Mouse (Mus musculus) adrenal gland (tissue): ENCODE data around the gene Arrdc2.

Experiments
- intact Hi-C: fragments of 180-260 bp; cut with DNase I; formaldehyde crosslinking; loops from one replicate; pipeline ENCODE4 v1.15.1; 2025
- long read RNA-seq, 2 experiments: library from polyadenylated mRNA; unstranded; transcript quantifications; one replicate each; pipeline ENCODE4 v2.0.0; 2020; ENCODE audit warnings: borderline replicate concordance in 1 of 2; ENCODE audit not compliant: insufficient replicate concordance in 1 of 2

Arrdc2 gene
- long read RNA-seq, experiment 1, partial matches to known transcripts: 0 of 4 reads
- long read RNA-seq, experiment 1, other reads (novel, unspliced or antisense): 1 of 4 reads
- long read RNA-seq, experiment 2, partial matches to known transcripts: 0 of 5 reads
- long read RNA-seq, experiment 2, other reads (novel, unspliced or antisense): 1 of 5 reads

DNA sequence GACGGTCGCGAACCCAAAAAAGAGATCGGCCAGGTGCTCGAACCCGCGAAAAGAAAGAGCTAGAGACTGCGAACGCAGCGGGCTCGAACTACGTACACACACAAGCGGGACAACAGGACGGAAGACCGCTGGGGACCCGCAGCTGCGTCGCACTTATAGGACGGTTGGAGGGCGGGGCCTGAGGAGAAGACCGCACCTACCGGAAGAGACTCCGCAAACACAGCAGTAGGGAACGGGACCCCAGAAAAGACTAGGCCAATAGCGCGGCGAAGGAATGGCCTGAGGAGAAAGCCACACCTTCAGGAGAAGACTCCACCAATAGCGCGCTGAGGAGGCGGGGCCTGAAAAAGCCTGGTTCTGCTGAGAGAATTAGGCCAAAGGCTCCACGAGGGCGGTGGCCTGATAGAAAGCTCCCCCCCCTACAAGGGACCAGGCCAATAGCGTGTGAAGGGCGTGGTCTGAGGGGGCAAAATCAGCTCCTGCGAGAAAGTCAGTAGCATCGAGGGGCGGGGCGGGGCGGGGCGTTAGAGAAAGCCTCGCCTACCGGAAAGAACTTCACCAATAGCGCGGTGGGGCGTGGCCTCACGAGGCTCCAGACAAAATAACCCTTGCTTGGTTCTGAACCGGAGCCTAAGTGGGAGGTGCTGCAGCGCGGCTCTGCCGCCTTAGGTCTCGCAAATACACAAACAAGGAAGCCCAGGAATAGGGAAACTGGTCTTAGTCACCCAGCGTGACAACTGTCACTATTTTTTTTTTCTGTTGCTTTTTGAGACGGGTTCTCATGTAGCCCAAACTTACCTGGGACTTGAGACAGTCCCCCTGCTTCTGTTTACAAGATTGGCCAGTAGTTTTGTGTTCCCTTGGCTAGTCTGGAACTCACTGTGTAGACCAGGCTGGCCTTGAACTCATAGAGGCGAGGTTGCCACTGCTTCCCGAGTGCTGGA is at the start of gene Arrdc2:
TSS of gene Arrdc2 (minus strand) at position 313 of the 944 bp plus-strand sequence.
- intact Hi-C loops: loop anchor here (2.0 to 5.0 kb wide), 2 partner anchors 19 to 117 kb away; partner anchors contain the start of gene Pde4c

DNA sequence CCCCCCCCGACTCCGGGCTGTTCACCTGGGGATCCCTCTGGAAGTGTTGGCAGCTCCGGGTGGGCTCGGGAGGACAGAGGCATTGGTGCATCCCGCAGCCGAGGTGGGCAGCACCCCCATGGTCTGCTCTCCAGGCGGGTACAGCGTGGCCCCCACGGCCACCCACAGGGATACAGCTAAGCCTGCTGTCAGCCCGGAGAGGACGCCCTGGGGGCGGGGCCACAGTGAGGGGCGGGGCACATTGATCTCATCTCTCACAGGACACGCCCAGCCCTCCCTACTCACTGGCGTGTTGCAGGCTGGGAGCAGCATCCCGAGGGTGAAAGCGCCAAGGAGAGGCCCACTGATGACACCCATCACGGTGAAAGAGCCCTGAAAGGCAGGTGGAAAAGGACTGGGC is 48.1 kb upstream of the Arrdc2 start:
- intact Hi-C loops: no loop called here

GRCm38 (mm10) chr8:70885612-70886011 is 46.1 kb upstream of the Arrdc2 start:
- intact Hi-C loops: no loop called here

DNA sequence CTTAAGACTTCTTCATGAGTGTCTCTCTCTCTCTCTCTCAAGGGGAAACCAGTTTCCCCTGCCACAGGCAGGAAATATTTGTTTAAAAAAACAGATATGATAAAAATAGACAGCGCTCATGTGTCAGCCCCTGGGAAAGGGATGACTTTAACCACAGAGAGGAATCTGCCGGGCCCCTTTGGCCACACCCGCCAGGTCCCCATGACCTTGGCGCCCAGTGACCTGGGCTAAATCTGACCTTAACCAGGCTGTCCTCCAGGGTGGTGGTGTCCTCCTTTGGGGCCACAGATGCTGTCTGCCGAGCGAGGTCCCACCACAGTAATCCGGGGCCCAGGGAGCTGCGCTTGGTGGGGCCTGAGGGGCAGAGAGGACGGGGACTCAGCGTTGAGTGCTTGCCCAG is 45.2 kb upstream of the Arrdc2 start:
- intact Hi-C loops: no loop called here

DNA sequence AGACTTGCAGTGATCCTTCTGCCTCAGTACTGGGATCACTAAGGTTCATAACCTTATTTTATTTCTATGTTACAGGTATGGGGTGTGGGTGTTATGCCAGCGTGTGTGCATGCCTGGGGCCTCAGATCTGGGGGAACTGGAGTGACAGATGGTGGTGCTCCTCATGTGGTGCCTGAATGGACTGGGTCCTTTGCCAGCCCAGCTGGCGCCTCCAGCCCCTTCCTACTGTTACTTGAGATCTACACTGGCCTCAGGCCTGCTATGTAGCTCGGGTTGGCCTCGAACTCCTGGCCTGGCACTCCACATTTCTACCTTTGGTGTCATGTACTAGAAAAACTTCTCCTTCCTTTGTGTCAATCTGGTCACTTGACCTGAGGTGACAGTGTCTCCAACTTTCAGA is 44.7 kb upstream of the Arrdc2 start:
- intact Hi-C loops: no loop called here

GRCm38 (mm10) chr8:70880546-70880945 is 41.0 kb upstream of the Arrdc2 start:
- intact Hi-C loops: no loop called here

- intact Hi-C loops: no loop called here
Observed at GRCm38 (mm10) chr8:70880126-70880525, 40.6 kb upstream of the Arrdc2 start.

- intact Hi-C loops: no loop called here
Observed at GRCm38 (mm10) chr8:70879500-70879899, 40.0 kb upstream of the Arrdc2 start.

DNA sequence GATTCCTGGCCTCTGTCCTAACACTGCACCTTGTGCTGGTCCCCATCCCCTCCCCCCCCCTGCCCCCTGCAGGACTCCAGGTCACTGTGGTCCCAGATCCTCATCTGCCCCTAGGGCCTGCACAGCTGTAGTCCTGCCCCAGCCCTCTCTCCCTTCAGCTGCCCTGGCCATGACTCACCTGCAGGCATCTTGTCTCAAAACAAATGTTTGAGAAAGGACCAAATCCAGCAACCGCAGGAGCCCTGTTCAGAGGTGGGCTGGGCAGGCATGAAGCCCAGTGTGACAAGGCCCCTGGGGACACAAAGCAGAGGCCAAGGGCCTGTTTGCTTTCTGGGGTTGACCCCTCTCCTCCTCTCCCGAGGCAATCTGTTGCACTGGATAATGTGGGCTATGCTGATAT is 38.7 kb upstream of the Arrdc2 start:
- intact Hi-C loops: no loop called here

DNA sequence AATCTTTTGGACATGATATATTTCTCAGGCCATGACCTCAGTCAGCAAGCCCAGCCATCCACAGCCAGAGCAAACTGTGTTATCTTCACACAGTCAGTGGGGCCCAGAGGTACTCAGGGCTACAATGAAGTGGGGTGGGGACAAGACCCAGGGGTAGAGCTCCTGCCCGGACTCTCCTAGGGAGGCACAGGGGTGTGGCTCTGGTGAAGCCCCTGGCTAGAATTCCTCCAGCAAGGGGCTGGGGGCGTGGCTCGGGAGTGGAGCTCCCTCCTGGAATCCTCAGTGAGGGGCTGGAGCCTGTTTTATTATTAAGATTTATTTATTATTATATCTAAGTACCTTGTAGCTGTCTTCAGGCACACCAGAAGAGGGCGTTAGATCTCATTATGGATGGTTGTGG is 36.9 kb upstream of the Arrdc2 start:
- intact Hi-C loops: no loop called here

DNA sequence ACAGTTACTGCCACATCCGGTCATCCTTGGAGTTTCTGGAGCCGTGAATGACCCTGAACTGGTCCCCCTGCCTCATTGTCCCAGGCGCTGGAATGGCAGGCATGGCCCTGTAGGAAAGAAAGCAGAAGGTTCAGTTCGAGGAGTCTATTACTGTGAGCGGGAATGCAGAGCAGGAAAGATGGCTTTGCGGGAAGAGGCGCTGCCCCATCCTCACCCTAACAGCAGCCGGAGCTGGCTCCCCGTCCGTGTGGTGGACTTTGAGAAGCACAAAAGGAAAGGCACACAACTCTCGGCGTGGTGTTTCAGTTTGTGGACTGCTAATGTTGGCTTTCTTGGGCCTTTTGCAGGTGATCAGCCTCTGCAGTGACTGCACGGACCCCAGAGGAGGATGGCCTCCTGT is 34.9 kb upstream of the Arrdc2 start:
- intact Hi-C loops: loop anchor here (2.0 kb wide), 1 partner anchor 18 kb away; the partner anchor contains the start of gene Slc5a5

GRCm38 (mm10) chr8:70873364-70873985 is 34.0 kb upstream of the Arrdc2 start, which contains the start of gene Ccdc124:
Gene Ccdc124 (minus strand): TSS chr8:70873935.
- intact Hi-C loops: no loop called here

DNA sequence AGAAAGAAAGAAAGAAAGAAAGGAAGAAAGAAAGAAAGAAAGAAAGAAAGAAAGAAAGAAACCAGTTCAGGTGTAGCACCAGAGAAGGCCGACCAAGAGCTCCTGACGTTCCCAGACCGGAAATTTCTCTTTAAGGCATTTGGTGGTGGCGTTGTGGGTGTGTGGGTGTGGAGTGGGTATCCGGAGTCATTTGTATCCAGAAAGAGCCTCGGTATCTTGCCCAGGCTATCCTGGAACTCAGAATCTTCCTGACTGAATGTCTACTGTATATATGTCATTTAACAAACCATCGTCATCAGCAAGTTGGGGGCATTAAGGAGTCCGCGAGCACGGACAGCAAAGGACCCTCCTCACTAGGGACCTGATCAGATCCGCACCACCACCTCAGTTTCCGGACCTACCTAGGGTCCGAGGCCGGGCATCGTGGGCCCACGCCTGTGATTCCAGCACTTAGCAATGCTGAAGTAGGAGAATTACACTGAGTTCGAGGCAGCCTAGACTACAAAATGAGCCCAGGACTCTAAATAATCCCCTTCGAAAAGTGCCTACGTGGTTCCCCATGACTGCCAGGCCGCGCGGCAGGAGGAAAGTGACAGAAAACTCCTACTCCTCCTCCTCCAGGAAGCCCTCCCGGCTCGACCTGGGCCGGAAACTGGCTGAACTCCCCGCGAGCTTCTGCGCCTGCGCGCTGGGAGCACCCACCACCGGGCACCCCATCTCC is 33.3 kb upstream of the Arrdc2 start:
- intact Hi-C loops: no loop called here

- intact Hi-C loops: no loop called here
Observed at GRCm38 (mm10) chr8:70871195-70871807, 31.8 kb upstream of the Arrdc2 start.

DNA sequence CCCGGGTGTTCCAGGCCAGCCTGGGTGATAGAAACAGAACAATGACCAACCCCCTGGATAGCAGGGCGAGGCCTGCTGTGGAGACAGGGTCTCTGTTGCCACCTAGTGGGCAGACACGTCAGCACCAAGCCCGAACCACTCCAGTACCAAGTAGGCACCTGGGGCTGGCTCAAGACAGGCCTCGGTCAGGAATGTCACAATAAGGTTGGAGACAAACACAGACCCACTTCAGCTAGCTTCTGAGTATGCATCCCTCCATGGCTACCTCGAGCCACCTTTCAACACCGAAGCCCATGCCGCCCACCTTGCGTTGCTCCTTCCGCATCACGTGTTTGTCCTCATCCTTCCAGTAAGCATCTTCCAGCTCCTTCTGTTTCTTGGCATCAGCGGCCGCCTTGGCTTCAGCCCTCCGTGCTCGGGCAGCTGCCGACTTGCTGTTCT is 30.1 kb upstream of the Arrdc2 start:
- intact Hi-C loops: loop anchor here (1.0 kb wide), 1 partner anchor 25 kb away; no protein-coding TSS in a partner anchor

GRCm38 (mm10) chr8:70869199-70869571 is 29.7 kb upstream of the Arrdc2 start:
- intact Hi-C loops: loop anchor here (1.0 kb wide), 1 partner anchor 25 kb away; no protein-coding TSS in a partner anchor

DNA sequence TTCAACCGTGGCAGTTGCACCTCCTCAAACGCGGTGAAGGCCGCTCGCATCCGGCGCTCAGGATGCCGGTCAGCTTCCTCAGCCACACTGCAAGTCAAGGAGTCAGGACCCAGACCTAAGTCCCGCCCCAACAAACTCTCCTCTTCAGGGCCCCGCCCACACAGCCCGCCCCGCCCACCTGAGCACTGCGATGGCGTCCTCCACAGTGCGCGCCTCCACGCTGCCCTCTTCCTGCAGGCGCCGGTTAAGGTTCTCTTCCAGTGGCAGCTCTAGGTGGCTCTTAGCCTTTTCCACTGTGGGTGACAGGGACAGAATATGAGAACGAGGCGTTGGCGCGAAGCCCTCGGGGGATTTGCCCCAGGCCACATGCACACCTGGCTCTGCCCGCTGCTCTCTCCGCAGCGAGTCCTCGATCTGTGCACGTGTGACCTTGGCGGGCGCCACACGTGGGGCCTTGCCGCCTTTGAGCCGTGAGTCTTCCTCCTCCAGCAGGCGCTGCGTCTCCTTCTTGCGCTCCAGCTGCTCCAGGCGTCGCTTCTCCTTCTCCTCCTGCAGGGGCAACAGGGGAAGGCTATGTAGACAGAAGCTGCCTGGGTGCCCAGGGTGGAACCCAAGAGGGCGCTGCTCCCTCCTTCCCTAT is 29.2 kb upstream of the Arrdc2 start:
- intact Hi-C loops: loop anchor here (1.0 kb wide), 1 partner anchor 24 kb away; no protein-coding TSS in a partner anchor

DNA sequence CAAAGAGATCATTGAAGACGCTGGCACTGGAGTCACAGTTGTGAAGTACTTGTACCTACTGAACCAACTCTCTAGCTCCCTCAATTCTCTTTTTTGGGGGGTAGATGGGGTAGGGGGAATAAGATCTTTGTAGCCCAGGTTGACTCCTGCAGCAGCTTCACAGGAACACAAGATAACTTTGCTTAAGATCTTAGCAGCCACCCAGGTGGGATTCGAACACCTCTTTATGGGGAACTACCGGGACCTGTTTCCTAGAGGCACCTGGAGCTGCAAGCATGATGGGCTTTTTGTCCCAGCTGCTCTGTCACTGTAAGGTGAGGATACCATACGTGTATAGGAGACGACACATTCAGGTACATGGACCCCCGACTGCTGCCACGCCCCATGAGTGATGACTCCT is 27.0 kb upstream of the Arrdc2 start:
- intact Hi-C loops: no loop called here

DNA sequence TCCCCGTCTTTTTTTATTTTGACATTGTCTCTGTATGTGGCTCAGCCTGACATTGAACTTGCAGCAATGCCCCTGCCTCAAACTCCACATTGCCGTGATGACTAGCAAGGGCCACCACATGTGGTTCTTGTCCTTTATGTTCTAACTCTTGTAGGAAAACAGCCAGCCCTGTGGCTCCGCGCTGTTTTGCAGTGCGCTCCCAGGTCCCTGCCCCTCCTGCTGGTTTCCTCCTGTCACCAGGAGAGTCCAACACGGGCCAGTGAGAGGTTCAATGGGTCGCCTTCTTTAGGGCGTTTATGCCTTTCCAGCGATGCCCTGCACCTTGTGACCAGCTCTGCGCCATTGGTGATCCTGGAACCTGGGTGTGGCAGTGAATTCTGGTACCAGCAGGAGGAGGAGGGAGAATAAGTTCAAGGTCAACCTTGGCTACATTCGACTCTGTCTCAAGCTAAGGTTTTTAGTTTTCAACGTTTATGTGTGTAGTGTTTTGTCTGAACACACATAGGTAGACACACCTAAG is 26.5 kb upstream of the Arrdc2 start:
- intact Hi-C loops: no loop called here
